Mouse (Mus musculus) urinary bladder, postnatal 36 days (tissue): ENCODE measurements at regions not wholly inside any gene's neighbourhood (a gene's known extent, or its start where the extent isn't known, plus 50 kb on each side); places are given as distances from the start of the nearest gene placed in this dataset.
"Not testable (repeated sequence)": the region's sequence is repeated elsewhere in the genome, so short reads cannot be mapped to it uniquely, and the experiment has no call there.

Experiments
- DNase-seq, 2 experiments: peaks; one replicate each; pipeline ENCODE4 v3.0.0; 2022; ENCODE audit warnings: low spot score in 2 of 2, mixed read lengths in 1 of 2

GRCm38 (mm10) chr14:36155757-36156156, 61.0 kb downstream of the 4930474N05Rik start:
- no peak for DNase-seq

DNA sequence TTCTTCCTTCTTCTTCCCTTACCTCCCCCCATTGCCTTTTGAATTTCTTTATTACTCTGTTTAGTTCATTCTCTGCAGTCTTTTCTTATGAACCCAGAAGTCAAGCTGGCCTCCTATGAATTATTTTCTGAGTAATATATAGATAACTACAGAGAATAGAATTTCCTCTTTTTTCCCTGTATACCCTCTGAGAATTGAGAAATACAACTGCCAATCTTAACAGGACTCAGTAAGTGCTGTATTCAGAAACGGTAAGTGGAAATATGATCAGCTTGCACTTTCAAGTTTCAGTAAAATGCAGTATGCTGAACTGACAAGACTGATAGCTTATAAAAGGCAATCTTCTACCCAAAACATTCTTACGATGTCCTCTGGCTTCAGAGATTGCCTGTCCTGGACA, 61.5 kb downstream of the 4930474N05Rik start:
- DNase-seq, result no peak

DNA sequence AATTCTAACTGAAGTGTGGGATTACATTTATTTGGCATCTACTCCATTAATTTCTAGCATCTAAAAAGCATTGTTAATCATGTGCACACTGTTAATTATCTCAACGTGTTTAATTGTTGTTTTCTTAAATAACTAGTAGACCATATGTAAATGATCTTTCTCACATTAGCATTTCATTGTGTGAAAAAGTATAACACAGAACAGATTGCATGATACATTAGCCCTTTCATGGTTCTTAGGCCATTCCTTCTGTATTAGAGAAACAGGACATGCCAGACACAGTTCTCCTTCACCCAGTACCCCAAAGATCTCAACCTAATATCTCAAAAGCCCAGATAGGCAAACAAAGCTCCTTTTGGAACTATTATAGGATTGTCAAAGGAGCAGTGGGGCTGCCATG, 89.0 kb downstream of the 4930474N05Rik start:
- no peak for DNase-seq

DNA sequence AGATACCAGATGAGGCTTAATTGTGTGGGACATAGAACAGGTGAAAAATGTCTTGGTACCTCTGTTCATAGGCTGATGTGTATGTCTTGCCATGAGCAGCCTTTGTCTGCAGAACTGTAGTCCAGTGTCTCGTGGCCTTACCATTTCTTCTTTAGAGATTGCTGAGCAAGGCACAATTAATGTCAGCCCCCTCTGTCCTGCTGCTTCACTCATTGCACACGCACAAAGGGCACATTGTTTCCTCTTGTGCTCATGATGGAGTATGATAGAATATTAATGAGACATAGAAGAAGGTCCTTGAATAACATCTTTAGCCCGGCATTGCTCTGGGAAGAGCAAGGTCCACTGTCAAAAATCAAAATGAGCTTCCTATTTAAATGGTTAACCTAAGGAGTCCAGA, 101.8 kb downstream of the 4930474N05Rik start:
- no peak for DNase-seq

- DNase-seq, result no peak
Observed at GRCm38 (mm10) chr14:36198396-36198795, 103.7 kb downstream of the 4930474N05Rik start.

- DNase-seq, result no peak
Observed at GRCm38 (mm10) chr14:36203855-36204254, 109.1 kb downstream of the 4930474N05Rik start.

DNA sequence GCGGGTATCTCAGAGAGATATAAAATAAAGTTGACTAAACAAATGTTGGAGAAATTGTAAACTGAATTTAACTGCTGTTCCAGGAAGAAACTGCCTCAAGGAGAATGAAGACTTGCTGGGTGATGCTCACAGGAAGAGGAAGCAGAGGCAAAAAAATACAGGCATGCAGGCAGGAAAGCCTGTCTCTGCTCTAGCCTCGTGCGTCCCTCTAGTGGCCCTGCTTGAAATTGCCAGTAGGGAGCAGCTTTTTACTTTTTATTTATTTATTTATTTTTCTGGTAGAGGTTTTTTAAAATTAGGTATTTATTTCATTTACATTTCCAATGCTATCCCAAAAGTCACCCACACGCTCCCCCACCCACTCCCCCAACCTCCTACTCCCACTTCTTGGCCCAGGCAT, 118.1 kb downstream of the 4930474N05Rik start:
- DNase-seq, result peak in 1 of 2 experiments; percentile 5

- DNase-seq, result no peak
Observed at GRCm38 (mm10) chr14:36245849-36246248, 151.1 kb downstream of the 4930474N05Rik start.

DNA sequence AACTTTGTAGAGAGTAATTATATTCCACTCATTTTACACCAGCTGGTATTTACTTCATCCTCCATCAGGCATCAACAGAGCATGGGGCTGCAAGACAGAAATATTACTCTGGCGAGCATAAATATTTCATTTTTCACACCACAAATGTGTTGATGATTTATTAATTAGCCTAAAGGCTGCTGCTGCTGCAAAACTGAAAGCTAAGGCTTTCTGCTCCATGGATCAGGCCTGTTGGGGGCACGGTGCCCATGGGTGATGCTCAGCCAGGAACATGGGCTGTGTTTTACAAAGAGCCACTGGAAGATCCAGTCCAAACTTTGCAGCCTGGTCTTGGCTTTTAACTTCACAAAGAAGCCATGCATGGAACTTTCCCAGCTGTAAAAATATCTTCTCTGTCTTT, 167.4 kb downstream of the 4930474N05Rik start:
- DNase-seq, result no peak

GRCm38 (mm10) chr14:36283825-36284414, 189.2 kb downstream of the 4930474N05Rik start:
- no peak for DNase-seq

DNA sequence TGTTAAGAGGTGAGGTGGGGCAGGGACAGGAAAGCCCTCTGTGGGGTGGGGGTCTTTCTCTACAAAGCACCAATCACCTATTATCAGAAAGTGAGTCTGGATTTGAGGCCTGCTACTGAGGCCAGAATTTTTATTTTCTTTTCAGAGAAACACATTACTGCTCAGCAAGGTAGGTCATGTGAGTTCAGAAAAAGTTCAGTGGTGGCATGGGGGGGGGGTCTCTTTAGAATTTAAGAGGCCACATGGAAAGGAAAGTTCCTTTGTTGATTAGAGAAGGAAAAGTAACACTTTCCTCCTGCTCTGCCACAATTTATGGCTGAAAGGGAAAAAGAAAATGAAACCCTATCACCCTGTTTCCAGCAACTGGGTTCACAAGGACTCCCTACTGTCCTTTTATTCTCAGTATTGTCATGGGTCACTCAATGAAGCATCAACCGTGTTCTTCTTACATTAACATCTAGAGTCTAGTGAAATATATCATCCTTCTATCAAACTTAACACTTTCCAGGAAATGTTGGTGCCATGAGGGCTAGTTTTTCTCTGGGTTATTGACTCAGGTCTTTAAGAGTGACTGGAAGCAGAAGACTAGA, 194.1 kb downstream of the 4930474N05Rik start:
- no peak for DNase-seq

GRCm38 (mm10) chr14:36310324-36310723, 215.6 kb downstream of the 4930474N05Rik start:
- no peak for DNase-seq

GRCm38 (mm10) chr14:36314673-36315072, 220.0 kb downstream of the 4930474N05Rik start:
- not testable (repeated sequence) for DNase-seq

DNA sequence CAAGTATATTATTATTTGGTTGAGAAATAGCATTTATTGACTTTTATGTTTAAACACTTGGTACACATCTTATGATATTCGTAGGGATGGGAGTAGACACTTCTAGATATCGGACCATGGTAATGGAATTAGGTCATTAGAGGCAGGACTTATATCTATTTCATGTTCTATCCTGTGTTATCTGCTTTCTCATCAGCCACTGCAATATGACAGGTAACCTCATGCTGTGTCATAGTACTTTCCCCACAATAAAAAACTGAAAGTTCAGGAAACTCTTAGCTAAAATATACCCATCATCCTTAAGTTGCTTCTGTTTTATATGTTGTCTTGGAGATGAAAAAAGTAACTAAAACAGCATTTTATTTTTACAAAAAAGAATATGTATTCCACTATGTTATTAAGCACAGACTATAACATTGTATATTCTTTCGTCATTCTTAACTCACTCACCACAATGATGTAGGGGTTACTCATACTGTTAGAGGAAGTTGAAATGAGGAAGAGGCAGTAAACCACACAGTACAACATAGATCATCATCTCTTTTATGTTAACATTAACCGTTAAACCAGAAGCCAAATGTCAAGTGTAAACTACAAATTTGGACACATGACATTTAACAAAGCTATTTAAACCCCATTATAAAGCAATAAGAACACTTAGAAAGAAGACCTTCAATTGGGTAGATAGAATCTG, 221.8 kb downstream of the 4930474N05Rik start:
- DNase-seq, result no peak

- no peak for DNase-seq
Observed at GRCm38 (mm10) chr14:36328258-36328891, 233.7 kb downstream of the 4930474N05Rik start.

GRCm38 (mm10) chr14:36340832-36341231, 246.1 kb downstream of the 4930474N05Rik start:
- no peak for DNase-seq
